Comparison of ENCODE assay signal across 8 mouse cellular contexts in genomic region chr13:51847979-51848480, GRCm38 (mm10). TPM values are rescaled to one million over a fixed set of nuclear protein-coding genes. Genes with fewer than 3 reads are reported as not detected.
A peak's percentile ranks its signal among the peaks of the same experiment; 100 is the strongest.
DNase-seq lines count a peak whose midpoint lies in the region; ATAC-seq lines count a peak whose summit lies in the region.

No protein-coding gene starts in this region.

- peak; percentile 24 for ATAC-seq in common myeloid progenitor, adult 5-6 weeks (replicated peaks; ENCODE audit: low read depth, poor library complexity, severe bottlenecking)

- H3K27me3 ChIP-seq in megakaryocyte, embryonic 14.5 days (replicated peaks), result no peaks in the 10 kb centered on the region

- intact Hi-C loops in left cerebral cortex, postnatal 10 days (cut with DNase I), result loop anchor here (5.0 kb wide), 3 partner anchors 179 to 304 kb away; no protein-coding TSS in a partner anchor

- peaks cover 59% of the 10 kb centered on the region for H3K4me1 ChIP-seq in megakaryocyte, embryonic 14.5 days

- H3K4me3 ChIP-seq in megakaryocyte, embryonic 14.5 days (replicated peaks), result peak overlapping the region; percentile 100

- H3K9me3 ChIP-seq in megakaryocyte, embryonic 14.5 days, result no peaks in the 10 kb centered on the region

- peak; percentile 65 for DNase-seq in ZHBTc4 (ENCODE audit: low read depth, low spot score)
- DNase-seq in gastrocnemius, adult 8-10 months (ENCODE audit: low spot score in 2 of 2), result peak; percentile 68 to 80
- peak; percentile 79 for DNase-seq in induced T-regulatory cell, adult 2 months (ENCODE audit: low read depth)
- peak; percentile 77 to 89 for DNase-seq in left cerebral cortex, postnatal 10 days (ENCODE audit: extremely low spot score in 1 of 2, low spot score in 2 of 2)
- DNase-seq in right cerebral cortex, postnatal 14 days, result peak; percentile 84
- DNase-seq in urinary bladder, postnatal 14 days (ENCODE audit: low spot score), result peak; percentile 81

- peaks cover 19% of the 10 kb centered on the region for H3K36me3 ChIP-seq in megakaryocyte, embryonic 14.5 days (replicated peaks; ENCODE audit: low read length)

RNA-seq across cellular contexts. Expression of gene Gadd45g, which starts 1.6 kb away (rescaled TPM):
- total RNA-seq in common myeloid progenitor, adult 5-6 weeks (2017), result 4.5 and 10.1 TPM in 2 replicates
- total RNA-seq in gastrocnemius, adult 8-10 months (2022), result 10 to 100 TPM; 18.1 to 74.5 (median 34.4) TPM
- 10 to 100 TPM; 12.1 to 15.7 TPM for total RNA-seq in left cerebral cortex, postnatal 10 days (2021)
- 115 and 668 TPM in 2 replicates for polyA plus RNA-seq in megakaryocyte, embryonic 14.5 days (2012; ENCODE audit: insufficient read depth, low replicate concordance)

RNA-seq across cellular contexts. Expression of gene Sema4d, which starts 54.5 kb away (rescaled TPM):
- total RNA-seq in common myeloid progenitor, adult 5-6 weeks (2017), result 30.5 and 33.0 TPM in 2 replicates
- total RNA-seq in gastrocnemius, adult 8-10 months (2022), result 100 to 1,000 TPM; 127 to 151 (median 139) TPM
- 10 to 100 TPM; 66.1 to 77.0 TPM for total RNA-seq in left cerebral cortex, postnatal 10 days (2021)
- 55.2 and 58.6 TPM in 2 replicates for polyA plus RNA-seq in megakaryocyte, embryonic 14.5 days (2012; ENCODE audit: insufficient read depth, low replicate concordance)

Comparison
In these comparisons a context has a peak if more than half of its experiments do, and no peak if none do; other contexts are left out.
1. Peak in every context shown above with its lines: DNase-seq, ATAC-seq and H3K4me3 ChIP-seq.